Mouse (Mus musculus) heart, adult 2 months (tissue): Measurements from ENCODE around the gene Cpt1a.

ENCODE experiments used
- CTCF ChIP-seq: fragments of 200-600 bp; IDR thresholded peaks from 2 replicates; pipeline ENCODE4 v1.8.1; 2022; ENCODE audit warnings: antibody characterized with exemption, mild to moderate bottlenecking, moderate library complexity
- EP300 ChIP-seq: fragments of 200-500 bp; IDR thresholded peaks from 2 replicates; pipeline ENCODE4 v1.6.1; 2011; ENCODE audit warnings: low read depth, low read length, control low read depth; ENCODE audit not compliant: insufficient read depth
- POLR2A ChIP-seq: fragments of 200-500 bp; IDR thresholded peaks from 2 replicates; pipeline ENCODE4 v1.6.1; 2011; ENCODE audit warnings: mild to moderate bottlenecking, low read depth, low read length, control low read depth; ENCODE audit not compliant: insufficient read depth

- no peak for TF ChIP-seq CTCF
- TF ChIP-seq POLR2A, result no peak
- TF ChIP-seq EP300, result no peak
Observed at GRCm38 (mm10) chr19:3281886-3282285, 40.2 kb upstream of the Cpt1a start.
